Mouse (Mus musculus): Measurements from ENCODE around the gene Daam2.
A peak's percentile ranks its signal among the peaks of the same experiment; 100 is the strongest.

Gene Daam2

DNA sequence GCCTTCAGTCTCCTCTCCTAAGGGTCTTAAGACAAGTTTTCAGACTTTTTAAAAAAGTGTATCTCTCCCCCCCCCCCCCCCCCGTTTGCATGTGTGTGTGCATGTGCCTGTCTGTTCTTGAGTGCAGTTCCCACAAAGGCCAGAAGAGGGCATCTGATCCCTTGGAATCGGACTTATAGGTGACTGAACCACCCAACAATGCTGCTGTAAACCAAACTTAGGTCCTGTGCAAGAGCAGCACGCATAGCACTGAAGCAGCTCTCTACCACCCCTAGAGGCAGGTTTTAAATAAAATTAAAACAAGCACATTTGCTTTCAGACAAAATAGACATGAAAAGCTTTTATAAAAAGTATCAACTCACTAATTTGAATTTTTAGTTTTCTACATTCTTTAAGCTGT is 33.9 kb downstream of the Daam2 start:
- peak; percentile 75 for DNase-seq

DNA sequence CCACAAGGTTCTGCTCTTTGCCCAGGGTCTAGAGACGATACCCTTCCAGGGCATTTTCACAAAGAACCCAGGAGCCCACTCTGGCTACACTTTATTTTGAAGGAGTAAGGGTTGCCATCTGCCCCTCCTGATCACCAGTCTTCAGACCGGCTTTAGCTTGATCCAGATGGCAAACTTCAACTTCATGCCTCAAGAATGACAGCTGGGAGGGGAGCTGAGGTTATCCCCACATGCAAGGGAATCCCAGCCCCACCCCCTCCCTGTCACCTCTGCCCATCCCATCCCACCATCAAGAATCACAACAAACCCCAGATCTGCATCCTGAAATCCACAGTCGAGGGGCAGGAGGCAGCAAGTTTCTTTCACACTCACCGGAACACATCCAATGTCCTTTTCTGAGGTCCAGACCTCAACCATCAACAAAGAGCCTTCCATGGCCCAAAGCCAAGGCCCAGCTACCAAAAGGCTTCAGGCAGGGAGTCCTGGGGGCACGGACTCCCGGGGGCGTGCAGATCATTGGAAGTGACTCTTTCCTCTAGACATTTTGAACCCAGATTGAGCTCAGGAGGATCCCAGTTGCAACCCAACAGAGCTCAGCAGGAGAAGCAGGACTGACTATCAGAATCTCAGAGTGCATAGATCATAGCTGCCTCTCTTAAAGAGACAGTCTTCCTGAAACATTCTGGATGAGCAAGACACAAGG is 35.5 kb downstream of the Daam2 start:
- no peak for DNase-seq

DNA sequence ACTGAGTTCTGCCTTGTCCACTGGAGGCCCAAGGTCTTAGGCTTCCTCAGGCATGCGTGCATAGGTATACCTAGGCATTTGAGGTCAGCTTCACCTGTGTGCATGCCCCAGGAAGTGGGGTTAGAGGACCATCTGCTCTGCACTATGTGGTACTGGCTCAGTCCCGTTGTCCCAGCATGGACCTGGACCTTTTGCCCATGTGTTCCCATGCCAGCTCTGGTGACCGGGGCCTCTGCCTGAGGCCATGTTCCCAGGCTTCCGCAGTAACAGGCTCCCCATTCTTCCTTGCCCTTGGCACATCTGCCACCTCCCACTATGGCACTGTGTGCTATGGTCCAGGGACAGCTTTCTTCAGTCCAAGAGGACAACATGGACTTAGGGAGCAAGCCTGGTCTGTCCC is 36.1 kb downstream of the Daam2 start:
- no peak for DNase-seq

DNA sequence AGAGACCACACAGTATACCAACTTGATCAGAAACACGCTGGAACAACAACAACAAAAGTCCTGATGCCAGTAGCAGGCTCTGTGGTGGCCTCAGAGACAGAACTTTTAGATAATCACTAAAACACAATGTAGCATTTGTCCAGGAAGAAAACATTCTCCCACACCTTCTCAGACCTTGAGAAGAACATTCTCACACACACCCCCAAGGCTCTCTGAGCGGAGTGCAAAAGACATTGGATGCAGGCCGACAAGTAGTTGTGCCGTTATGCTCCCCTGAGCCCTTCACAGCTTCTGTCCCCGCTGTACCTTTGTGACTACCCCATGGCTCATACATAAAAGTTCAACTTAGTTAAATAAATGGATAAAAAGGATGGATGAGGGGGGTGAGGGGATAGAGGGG is 37.6 kb downstream of the Daam2 start:
- no peak for DNase-seq

DNA sequence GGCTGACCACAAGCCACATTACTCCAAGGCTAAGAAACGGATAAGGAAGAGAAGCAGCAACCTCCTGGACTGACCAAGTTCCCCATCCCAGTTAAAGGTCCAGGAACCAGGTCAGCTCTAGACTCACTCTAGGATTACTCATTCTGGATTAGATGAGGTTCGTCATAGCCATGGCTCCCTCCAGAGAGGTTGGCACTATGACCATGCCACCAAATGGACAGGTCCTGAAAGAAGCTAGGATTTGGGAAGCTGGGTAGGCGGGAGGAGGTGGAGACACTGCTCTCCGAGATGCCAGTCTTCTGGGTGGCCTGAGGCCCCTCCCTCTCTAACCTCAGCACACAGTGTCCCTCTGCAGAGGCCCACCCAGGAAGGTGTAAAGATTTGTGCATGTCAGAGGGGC is 38.2 kb downstream of the Daam2 start:
- DNase-seq = no peak

DNA sequence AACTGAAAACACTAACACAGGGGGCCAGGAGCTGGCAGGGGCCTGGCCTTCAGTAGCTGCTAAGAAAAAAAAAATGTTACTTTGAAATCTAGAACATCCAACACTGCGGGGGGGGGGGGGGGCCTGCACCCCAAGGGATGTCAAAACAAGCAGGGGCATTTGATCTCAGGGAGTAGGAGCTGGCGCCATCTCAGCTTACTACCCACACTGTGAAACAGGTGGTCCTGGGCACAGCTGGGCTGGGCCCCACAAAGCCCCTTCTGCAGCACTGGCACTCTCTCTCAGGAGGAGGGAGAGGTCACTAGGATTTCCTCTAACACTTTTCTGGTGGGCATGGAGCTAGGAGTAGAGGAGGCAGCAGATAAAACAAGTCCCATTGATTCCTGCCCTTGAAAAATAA is 39.6 kb downstream of the Daam2 start:
- DNase-seq = no peak

DNA sequence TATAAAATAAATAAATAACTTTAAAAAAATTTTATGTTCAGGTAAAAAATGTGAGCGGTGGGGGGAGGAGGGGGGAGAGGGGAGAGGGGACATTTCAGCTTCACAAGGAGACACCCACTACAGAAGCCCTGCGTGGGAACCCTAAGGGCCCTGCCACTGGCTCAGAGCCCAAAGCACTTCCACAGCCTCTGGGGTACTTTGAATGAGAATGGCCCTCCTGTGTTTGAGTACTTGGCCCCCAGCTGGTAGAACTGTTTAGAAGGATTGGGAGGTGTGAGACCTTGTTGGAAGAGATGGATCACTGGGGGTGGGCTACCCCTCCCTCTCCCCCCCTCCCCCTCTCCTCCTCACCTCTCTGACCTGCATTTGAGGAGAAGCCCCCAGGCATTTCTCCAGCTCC is 41.7 kb downstream of the Daam2 start:
- no peak for DNase-seq

DNA sequence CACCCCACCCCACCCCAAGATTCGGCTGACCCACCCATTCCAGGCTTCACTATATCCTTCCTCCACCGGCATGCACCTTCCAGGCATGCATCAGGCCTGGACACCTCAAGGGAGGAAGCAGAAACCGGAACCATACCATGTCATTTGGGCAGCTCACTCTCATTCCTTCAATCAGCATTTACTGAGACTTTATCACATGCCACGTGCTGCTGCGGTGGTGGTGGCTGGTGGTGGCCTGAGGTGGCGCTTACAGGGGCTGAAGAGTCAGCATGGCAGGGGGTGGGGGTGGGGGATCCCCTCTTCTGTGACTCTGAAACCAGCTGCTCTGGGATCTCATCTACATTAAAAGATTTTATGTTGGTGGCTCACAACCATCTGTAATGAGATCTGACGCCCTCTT is 42.1 kb downstream of the Daam2 start:
- DNase-seq = no peak

DNA sequence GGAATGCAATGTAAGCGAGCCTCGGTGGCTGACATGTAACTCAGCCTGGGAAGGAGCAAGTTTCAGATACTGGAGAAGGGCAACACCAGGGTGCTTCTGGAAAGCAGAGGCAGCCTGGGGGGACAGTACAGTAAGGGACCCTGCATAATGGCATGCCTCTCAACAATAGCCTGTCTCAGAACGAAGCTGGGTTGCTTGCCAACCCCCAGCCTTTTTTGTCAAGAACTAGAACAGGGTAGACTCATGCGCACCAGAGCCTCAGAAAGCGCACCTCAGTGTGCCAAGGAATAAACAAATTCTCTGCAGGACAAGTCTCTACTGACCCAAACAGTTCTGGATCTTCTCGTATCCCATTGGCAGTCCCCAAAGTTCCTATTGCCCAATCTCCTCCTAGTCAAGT is 43.5 kb downstream of the Daam2 start:
- DNase-seq = no peak

DNA sequence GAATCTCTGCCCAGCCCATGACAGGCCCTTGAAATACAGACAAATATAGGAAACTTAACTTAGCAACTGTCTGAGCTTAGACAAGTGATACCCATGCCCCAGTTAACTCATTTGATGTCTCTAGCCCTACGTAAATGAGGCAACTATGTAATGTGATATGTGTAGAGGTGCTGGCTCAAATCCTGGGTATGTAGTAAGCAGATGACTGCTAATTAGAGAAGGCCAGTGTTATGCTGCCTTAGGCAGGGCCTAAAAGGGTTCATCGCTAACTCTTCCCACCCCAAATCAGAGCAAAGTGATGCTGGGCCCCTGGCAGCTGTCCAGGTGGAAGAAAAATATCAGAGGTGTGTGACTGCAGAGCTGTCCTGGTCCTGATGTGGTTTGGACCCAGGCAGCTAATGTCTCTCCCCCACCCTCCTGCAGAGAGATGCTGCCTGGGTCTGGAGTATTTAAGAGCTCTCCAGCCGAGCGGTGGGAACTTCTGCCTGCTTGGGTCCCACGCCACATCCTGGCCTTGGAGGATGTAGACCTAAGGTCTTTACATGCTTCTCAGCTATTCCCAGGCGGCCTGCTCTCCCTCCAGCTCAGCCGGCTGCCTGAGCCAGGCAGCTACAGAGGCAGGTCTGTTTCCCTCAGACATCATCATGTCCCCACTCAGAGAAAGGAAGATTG is 44.4 kb downstream of the Daam2 start:
- DNase-seq = no peak

DNA sequence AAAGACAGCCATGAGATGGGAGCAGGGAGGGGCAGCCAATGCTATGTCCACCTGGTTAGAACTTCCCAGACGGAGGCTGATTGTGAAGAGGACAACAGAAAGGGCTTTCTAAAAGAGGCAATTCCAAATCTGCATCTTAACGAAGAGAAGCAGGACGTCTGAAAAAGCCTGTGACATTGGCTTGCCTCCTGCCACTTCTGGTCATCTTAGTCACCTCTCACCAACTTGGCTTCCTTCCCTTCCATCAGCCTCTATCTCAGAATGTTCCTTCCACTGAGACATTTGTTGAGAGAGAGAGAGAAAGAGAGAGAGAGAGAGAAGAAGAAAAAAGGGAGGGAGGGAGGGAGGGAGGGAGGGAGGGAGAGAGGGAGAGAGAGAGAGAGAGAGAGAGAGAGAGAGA is 47.1 kb downstream of the Daam2 start:
- no peak for DNase-seq

DNA sequence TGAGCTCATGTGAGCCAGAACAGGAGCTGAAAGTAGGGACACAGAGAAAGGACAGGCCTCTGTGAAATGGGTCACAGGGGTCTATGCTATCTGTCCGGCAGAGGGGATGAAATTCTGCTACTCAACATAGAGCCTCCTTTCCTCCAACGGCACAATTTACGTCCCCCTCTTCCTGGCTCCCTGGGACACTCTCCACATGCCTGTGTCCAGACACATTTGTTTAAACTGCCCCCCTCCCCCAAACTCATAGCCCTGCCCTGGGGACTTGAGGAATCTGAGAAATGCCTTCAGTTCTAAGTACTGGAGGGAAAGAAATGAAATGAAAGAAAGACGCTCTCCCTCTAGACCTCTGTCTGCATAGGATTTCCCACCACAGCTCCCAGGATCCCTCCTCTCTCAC is 48.5 kb downstream of the Daam2 start:
- no peak for DNase-seq

DNA sequence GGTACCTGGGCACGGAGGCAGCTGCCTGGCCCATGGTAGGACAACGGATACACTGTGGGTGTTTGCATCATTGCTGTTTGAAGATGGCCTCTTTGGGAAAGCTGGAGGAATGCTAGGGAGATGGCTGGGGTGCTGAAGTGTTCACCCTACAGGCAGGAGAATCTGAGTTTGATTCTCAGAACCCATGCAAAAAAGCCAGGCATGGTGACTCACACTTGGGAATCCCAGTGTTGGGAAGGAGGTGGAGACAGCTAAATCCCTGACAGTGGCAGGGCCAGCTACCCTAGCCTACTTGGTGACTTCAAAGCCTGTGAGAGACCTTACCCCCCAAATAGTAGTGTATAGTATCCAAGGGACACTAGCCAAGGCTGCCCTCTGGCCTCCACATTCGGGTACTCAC is 49.0 kb downstream of the Daam2 start:
- no peak for DNase-seq

DNA sequence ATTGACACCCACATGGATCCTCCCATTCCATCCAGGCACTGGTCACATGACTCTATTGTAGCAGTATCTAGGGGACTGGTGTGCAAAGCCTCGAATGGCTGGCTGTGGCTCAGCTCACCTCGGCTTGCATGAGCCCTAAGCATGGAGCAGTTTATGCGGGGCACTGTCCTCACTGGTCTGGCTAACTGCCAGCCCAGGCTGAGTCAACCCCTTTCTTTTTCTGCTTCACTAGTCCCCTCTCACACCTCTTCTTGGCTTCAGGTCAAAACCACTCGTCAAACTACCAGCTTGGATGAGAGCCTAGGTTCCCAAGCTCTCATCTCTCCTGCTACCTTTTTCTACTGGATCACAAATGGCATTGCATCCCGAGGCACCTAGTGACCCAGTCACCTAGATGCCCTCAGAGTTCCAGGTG is 51.5 kb downstream of the Daam2 start:
- DNase-seq = peak; percentile 45

DNA sequence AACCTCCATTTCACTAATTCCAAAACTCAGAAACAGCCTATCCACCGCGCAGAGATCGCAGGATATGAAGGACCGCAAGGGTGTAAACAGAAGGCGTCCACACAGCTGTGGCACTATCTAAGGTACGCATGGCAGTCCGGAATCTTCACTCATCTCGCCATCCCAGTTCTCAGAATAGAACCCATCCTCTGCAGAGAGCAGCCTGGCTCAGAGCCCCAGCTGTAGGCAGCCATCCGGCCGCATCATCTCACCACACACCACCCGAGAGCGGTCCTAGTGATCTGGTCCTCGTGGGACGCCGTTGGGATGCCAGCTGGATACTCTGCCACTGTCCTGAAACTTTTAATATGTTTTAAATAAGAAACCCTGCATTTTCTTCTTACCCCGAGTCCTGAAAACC is 54.7 kb downstream of the Daam2 start:
- no peak for DNase-seq

DNA sequence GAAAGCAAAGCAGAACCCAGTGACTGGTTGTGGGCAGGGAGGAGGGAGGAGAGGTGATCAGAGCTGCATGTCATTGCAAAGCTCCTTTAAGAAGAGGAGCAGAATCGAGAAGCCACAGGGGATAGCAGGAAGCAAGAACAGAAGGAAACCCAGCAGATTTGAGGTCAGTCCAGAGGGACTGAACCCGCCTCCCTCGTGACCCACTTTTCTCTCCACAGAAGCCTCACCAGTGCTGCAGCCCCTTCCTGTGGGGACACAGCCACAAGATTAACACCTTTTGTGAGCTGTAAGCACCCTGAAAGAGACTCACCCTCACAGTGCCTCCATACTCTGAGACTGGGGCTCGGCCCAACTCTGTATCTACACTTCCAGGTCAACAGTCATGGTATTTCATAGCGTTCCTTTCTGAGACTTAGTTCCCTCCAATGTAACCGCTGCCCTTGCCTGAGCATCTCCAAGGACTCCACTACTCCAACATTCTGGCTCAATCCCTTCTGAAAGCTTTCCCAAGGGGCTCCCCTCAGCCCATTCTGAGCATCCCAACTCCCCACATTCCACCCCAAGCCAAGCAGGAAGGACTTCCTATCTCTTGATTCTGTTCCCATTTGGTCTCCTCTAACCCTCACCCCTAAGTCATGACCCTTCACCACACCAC is 60.8 kb downstream of the Daam2 start:
- DNase-seq = peak; percentile 27

DNA sequence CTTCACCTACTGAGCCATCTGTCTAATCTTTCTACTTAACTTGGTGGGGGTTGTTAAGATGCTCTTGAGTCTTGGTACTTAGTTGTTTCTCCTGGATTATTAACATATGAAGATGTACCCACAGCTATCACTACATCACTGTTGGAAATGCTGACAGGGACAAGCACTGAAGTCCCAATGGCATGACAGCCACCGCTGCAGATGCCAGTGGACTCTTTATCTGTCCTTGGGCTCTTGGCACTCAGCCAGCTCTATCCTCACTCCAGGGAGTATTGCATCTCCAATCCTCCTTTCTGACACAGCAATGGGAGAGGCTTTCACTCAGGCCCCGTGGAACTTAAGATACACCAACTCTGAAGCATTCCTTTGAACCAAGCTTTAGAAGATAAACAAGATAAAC is 63.9 kb downstream of the Daam2 start:
- DNase-seq = peak; percentile 26

DNA sequence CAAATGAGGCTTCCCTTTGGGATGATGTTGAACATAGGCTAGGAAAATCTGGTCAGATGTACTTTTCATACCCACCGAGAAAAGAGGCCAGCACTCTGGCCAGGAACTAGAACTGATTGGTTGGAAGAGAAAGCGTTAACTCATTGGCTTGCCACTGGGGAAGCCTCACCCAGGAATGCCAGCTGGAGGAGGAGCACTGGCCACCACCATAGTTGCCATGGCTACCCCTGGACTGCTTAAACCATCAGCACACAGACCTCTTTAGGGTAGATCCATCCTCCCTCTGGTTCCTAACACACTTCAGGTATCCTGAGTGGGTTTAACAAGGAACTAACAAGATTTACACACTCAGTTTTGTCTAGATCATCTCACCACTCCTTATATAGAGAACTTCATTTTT is 64.5 kb downstream of the Daam2 start:
- peak; percentile 22 for DNase-seq

DNA sequence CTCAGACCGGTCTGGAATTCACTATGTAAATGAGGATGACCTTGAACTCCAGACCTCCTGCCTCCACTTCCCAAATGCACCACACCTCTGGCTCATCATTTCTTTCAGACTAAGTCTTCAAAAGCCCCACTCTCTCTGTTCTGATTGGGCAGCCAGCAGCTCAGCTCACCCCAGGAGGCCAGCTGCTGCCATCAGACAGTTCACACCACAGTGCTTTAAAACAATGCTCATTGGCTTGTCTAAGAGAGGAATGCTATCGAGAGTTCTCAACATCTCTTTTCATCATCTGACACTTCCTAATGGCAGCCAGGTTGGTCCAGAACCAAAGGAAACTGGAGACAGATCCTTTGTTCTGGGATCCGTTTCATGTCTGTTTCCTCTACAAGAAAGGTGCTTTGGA is 66.0 kb downstream of the Daam2 start:
- DNase-seq = peak; percentile 36

DNA sequence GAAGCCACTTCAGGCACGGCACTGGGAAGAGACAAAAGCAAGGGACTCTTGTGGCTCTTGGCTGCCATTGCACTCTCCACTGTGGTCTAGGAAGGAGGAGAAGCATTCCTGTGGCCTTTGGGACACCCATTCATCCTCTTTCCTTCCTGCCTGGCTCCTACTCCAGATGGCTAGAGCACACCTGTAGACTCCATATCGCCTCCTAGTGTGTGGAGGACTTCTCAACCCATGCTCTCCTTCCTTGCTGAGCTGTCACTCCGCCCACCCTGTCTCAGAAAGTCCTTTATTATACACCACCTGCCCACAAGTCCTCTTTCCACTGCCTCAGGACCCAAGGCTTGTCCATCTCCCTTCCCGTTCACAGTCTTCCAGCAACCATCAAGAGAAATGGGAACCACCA is 70.9 kb downstream of the Daam2 start:
- DNase-seq = no peak

DNA sequence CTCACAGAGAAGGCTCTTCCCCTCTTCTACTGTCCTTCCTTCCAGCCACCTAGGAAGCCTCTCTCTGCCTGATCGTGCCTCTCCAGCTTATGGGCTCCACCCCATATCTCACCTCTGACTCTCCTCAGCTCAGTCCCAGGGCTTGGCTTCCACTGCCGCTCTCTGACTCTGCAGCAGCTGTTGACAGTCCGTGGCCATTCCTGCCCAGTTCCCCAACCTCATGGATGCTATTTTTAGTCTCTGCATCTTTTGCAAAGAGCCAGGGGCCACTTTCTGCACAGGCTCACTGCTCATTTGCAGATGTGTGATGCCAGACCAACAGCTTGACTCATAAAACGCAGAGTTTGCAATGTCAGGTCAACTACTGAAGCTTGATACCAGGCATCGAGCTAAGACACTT is 75.0 kb downstream of the Daam2 start:
- DNase-seq = no peak

DNA sequence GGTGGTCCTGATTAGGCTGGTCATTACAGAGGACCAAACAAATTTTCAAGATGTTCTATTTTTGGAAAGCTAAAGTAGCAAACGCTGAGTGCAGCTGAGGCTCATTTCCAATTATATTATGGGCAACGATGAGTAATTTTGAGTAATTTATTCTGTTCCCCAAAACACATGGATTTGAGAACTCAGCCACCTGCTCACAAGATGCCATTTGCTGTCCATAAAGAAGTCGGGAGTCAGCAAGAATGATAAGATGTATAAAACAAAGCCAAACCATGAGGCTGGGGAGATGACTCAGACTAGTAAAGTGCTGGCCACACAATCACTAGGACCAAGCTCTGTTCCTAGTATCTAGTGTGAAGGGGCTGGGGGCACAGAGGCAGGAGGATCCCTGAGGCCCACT is 79.7 kb downstream of the Daam2 start:
- DNase-seq = no peak

DNA sequence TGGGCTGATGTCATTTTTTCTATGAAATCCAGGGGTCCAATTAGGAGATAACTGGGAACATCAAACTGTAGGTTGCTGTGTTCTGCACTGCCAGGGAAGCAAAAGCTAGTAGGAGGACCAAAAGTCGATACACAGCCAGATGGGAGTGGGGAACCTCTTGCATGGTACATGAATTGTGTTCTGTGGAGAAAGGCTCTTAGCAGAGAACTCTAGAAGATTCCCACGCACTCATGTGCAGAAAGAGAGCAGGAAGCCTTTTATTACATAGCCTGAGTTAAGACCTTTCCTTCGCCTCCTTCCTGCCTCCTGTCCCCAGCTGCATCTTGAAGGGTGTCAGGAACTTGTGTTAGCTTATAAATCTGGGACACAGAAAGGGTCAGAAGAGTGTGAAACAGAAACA is 82.3 kb downstream of the Daam2 start:
- DNase-seq = no peak

DNA sequence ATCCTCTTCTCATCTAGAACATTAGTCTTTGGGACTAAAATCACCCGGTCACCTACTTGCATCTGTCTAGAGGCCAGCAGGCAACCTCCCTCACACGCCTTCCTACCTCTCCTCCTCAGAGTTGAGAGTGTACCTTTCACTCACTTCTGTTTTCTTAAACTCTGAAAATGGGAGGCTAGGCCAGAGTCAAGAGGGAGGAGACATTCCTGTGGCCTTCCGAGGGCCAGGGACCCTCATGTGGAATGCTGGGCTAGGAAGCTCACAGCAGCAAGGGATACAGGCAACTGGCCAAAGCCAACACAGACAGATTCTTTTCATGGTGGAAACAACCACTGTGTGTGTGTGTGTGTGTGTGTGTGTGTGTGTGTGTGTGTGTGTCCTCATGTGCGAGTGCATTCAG is 86.8 kb downstream of the Daam2 start:
- no peak for DNase-seq

DNA sequence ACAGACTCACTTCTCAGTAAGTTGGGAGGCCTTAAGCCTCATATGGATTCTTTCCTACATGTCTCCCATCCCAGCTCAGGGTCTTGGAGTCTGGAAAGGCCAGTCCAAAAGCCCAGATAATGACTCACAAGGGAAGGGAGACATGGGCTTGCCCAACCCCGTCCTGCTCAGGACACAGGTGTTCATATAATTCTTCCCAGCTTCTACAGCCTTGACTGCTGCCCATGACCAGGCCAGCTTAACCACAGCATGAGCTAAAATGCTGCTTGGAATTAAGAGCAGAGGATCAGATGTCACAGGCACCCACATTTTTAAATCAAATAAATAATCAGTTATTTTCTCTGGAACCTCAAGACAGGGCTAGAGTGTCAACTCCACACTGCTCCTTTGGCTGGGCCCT is 89.0 kb downstream of the Daam2 start:
- no peak for DNase-seq
